Mouse (Mus musculus) kidney, adult 18-20 months (tissue): ENCODE measurements around the gene Ank3.

ENCODE experiments used
- DNase-seq: peaks from one replicate; pipeline ENCODE4 v3.0.0; 2021

Ank3 gene

GRCm38 (mm10) chr10:69478831-69479230, 80.3 kb downstream of the Ank3 start:
- DNase-seq, result no peak

GRCm38 (mm10) chr10:69485191-69485786, 86.7 kb downstream of the Ank3 start:
- DNase-seq, result no peak

GRCm38 (mm10) chr10:69490182-69490581, 91.6 kb downstream of the Ank3 start:
- DNase-seq, result no peak

GRCm38 (mm10) chr10:69491975-69492374, 93.4 kb downstream of the Ank3 start:
- no peak for DNase-seq

- no peak for DNase-seq
These were observed 98.8 kb downstream of the Ank3 start for GRCm38 (mm10) chr10:69497382-69497781.

GRCm38 (mm10) chr10:69500171-69500860, 101.7 kb downstream of the Ank3 start:
- no peak for DNase-seq

- DNase-seq, result no peak
These were observed 105.2 kb downstream of the Ank3 start for GRCm38 (mm10) chr10:69503791-69504190.

- DNase-seq, result no peak
These were observed 109.1 kb downstream of the Ank3 start for GRCm38 (mm10) chr10:69507719-69508118.

- DNase-seq, result no peak
These were observed 111.8 kb downstream of the Ank3 start for GRCm38 (mm10) chr10:69510392-69510791.

- DNase-seq, result no peak
These were observed 112.7 kb downstream of the Ank3 start for GRCm38 (mm10) chr10:69511234-69511633.

GRCm38 (mm10) chr10:69521977-69522376, 123.4 kb downstream of the Ank3 start:
- no peak for DNase-seq

- DNase-seq, result no peak
These were observed 124.6 kb downstream of the Ank3 start for GRCm38 (mm10) chr10:69523202-69523601.

GRCm38 (mm10) chr10:69527318-69527717, 128.7 kb downstream of the Ank3 start:
- DNase-seq, result no peak

- no peak for DNase-seq
These were observed 130.2 kb downstream of the Ank3 start for GRCm38 (mm10) chr10:69528746-69529145.

- no peak for DNase-seq
These were observed 131.8 kb downstream of the Ank3 start for GRCm38 (mm10) chr10:69530326-69530725.

- no peak for DNase-seq
These were observed 133.0 kb downstream of the Ank3 start for GRCm38 (mm10) chr10:69531569-69531968.

GRCm38 (mm10) chr10:69532169-69532730, 133.7 kb downstream of the Ank3 start:
- DNase-seq, result peak; percentile 57

- peak; percentile 72 for DNase-seq
These were observed 135.2 kb downstream of the Ank3 start for GRCm38 (mm10) chr10:69533505-69534388.

- no peak for DNase-seq
These were observed 136.1 kb downstream of the Ank3 start for GRCm38 (mm10) chr10:69534716-69535115.

- DNase-seq, result peak; percentile 58
These were observed 136.8 kb downstream of the Ank3 start for GRCm38 (mm10) chr10:69535123-69535930.

- no peak for DNase-seq
These were observed 137.3 kb downstream of the Ank3 start for GRCm38 (mm10) chr10:69535931-69536200.

GRCm38 (mm10) chr10:69536372-69537075, 138.0 kb downstream of the Ank3 start:
- DNase-seq, result no peak
